Mouse (Mus musculus) c-Kit-negative CD71-positive TER-119-positive erythroid progenitor cells, embryonic 14.5 days (primary cell): ENCODE results near the gene Ppp2r3c.
"Not testable (repeated sequence)": the region's sequence is repeated elsewhere in the genome, so short reads cannot be mapped to it uniquely, and the experiment has no call there.

Experiments used
- DNase-seq: peaks from one replicate; pipeline ENCODE4 v3.0.0-alpha.2; 2013; ENCODE audit warnings: low read depth, low spot score

The Ppp2r3c gene

GRCm38 (mm10) chr12:55272243-55272642 is 30.6 kb downstream of the Ppp2r3c start:
- no peak for DNase-seq

GRCm38 (mm10) chr12:55263385-55263784 is 39.4 kb downstream of the Ppp2r3c start:
- DNase-seq = not testable (repeated sequence)

GRCm38 (mm10) chr12:55261950-55262349 is 40.8 kb downstream of the Ppp2r3c start:
- DNase-seq = not testable (repeated sequence)

GRCm38 (mm10) chr12:55242243-55242642 is 60.6 kb downstream of the Ppp2r3c start:
- not testable (repeated sequence) for DNase-seq

GRCm38 (mm10) chr12:55230520-55230861 is 72.3 kb downstream of the Ppp2r3c start:
- not testable (repeated sequence) for DNase-seq

- not testable (repeated sequence) for DNase-seq
Measured at GRCm38 (mm10) chr12:55229626-55230519, 72.9 kb downstream of the Ppp2r3c start, which contains the start of gene Srp54c. Srp54c (plus strand) TSS chr12:55230168.
